Mouse (Mus musculus) left cerebral cortex, postnatal 36 days (tissue): ENCODE results near the gene Srpk2. TPM values are rescaled to one million over a fixed set of nuclear protein-coding genes. Genes with fewer than 3 reads are reported as not detected.
"Not testable (repeated sequence)": the region's sequence is repeated elsewhere in the genome, so short reads cannot be mapped to it uniquely, and the experiment has no call there.

Experiments
- DNase-seq, 2 experiments: peaks; one replicate each; pipeline ENCODE4 v3.0.0; 2021 to 2022; ENCODE audit warnings: low spot score in 2 of 2, mixed read lengths in 1 of 2
- intact Hi-C: fragments of 180-260 bp; cut with DNase I; formaldehyde crosslinking; loops from one replicate; pipeline ENCODE4 v1.15.1; 2025
- total RNA-seq, 2 experiments: library from RNA; stranded (reverse); gene quantifications; 2 replicates each; pipeline ENCODE4 v1.2.3; 2021

Srpk2 gene
- total RNA-seq, 2 experiments from 2014 or later, result 179 to 194 TPM

- intact Hi-C loops, result no loop called here
- DNase-seq, result no peak
Measured at GRCm38 (mm10) chr5:23579120-23579880, 105.1 kb downstream of the Srpk2 start.

DNA sequence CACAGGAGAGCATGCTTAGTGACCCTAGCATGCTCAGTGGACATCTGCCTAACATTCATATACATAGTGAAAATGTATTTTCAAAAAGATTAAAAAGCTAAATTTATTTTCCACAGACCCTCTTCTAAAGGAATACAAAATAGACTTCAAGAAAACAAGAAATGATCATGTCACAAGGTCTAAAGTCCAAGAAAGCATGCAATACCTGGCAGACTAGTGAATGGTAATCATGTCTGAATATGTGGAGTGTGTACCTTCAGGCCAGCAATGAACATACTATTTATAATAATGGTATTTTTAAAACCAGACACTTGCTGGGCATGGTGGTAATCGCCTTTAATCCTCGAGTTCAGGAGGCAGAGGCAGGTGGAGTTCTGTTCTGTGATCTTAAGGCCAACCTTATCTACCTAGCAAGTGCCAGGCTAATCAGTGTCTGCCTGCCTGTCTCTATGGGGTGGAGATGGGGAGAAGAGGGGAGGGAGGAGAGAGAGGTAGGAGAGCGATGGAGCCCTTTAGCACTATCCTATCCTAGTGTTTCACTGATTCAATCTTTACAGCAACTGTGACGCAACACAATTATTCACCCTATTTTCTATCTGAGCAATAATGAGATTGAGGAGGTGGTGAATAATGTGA, 106.0 kb downstream of the Srpk2 start:
- intact Hi-C loops, result no loop called here
- DNase-seq, result no peak

DNA sequence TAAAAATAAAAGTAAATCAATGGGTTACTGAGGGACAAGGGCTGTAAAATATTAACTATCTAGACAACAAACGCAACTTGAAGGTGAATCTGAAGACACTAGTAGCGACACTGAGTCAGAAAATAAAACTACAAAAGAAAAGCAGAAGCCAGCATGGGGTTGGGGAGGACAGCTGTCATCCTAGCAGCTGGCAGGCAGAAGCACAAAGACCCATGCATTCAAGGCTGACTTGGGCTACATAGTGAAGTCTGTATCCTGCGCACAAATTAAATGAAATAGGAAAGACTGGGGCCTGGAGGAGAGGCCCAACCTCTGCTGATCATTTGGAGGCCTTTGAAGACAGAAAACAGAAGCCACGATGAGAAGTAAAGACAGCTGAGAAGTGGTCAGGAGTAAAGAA, 106.6 kb downstream of the Srpk2 start:
- no peak for DNase-seq
- intact Hi-C loops, result no loop called here

- DNase-seq, result no peak
- intact Hi-C loops, result no loop called here
Measured at GRCm38 (mm10) chr5:23576336-23577094, 107.9 kb downstream of the Srpk2 start.

DNA sequence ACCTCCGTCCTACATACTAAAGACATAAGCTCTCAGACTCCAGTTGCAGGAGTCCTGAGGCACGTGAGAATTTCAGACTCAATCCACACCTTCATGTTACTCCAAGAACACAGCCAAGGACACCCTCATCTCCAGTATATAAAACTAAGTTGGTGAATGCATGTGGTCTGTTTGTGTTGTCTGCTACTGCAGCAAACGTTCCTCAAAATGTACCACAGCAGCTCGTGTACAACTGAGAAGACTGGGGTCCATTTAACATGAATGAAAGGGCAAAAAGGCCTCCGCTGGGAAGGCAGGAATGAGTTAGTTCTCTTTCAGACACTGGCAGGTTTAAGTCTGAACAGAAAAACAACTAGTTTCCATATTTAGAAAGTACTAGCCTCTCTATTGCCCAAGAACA, 110.5 kb downstream of the Srpk2 start:
- intact Hi-C loops, result no loop called here
- DNase-seq, result no peak

GRCm38 (mm10) chr5:23568188-23568587, 116.2 kb downstream of the Srpk2 start:
- intact Hi-C loops, result no loop called here
- DNase-seq, result no peak

DNA sequence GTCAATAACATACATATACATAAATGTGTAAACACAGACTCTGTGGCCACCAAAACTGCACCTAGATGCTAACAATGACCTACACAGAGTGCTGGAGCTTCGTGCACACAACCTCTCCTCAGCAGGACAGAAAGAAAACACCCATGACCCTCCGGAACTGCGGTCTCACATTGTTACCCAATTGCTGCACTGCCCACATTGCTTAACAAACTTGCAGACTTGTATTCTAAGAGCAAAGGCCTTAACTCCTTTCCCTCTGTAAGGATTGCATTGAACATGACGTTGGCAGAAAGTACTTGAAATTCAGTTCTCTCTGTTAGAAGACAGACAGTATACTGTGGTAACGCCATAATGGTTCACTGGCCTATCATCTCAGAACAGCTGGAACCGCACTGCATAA, 118.0 kb downstream of the Srpk2 start:
- DNase-seq, result no peak
- intact Hi-C loops, result no loop called here

DNA sequence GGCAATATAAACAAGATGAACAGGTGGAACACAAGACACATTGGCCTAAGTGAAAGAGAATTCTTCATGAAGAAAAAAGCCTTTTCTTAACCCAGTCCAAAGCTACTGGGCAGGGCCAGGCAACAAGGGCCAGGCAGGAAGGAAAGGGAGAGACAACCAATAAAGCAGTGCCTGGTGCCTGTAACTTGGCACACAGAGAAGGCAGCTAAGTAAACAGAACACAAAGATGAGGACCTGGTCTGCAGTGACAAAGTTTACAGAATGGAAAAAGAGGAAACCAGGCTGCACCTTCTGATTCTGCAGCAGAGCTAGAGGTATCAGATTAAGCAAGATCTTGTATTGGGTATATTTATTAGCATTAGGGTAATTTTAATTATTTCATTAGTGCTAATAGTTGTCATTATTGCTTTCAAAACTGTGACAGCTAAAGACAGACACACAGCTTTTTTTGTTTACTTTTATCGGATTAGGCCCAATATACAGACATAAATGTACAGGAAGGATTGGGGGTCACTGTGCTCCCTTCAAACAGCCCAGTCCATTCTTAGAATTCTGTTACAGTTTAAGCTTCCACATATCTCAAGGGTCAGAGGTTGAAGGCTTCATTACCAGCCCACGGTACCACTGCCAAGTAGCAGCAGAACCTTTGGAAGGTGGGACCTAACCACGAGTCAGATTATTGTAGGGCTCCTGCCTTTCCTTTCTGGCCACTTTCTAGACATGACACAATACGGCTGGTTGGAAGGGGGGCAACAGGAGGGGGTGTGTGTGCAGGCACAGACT, 121.9 kb downstream of the Srpk2 start:
- intact Hi-C loops, result no loop called here

DNA sequence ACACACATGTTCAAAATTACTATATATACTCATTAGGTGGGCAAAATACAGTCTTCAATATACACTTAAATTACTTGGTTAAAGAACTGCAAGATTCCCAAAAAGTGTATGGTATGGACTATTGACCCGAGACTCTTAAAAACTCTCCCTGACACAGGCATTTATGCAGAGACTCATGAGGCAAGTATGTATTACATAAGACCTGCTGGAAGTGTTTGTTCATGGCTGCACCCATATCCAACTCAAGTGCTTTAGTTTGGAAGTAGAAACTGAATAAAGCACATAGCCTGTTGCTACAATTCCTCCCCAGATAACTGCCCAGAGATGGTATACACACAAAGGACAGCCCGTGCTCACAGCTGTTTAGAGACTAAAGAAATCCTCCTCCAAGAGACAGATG, 123.2 kb downstream of the Srpk2 start:
- intact Hi-C loops, result no loop called here
- DNase-seq, result no peak

More for the DNA sequence above, 121.9 kb downstream of the Srpk2 start:
- no peak for DNase-seq

GRCm38 (mm10) chr5:23560171-23560570, 124.2 kb downstream of the Srpk2 start:
- no peak for DNase-seq
- intact Hi-C loops, result no loop called here

DNA sequence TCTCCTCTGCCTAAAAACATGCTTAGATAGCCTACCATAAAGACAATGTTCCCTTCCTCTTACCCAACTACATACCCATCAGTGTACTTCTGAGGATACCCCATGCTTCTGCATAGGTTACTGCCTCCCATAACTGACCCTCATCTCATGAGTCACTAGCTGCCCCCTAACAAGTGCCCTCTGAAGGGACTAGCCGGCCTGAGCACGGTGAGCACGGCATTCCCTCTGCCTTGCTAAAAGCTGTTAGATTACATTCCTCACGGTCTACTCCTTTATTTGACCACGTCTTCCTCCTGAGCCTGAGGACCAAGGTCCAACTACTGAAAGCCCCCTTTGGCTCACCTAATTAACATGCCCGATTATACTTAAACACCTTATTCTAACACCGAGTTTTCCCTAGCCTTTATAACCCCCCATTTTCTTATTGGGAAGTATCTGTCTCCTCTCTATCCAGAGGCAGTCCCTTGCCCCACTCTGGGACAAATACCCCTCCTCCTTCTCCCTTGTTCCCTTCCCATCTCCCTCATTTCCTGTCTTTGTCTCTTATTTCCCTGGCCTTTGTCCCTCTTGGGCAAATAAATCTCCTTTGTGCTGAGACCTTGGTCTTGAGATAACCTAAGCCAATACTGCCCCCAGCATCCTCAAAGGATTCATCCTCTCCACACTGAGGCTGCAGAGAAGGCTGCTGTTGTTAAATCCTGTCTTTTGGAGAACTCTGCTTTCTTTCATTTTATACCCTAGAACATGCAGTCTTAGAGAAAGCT, 128.2 kb downstream of the Srpk2 start:
- no peak for DNase-seq

DNA sequence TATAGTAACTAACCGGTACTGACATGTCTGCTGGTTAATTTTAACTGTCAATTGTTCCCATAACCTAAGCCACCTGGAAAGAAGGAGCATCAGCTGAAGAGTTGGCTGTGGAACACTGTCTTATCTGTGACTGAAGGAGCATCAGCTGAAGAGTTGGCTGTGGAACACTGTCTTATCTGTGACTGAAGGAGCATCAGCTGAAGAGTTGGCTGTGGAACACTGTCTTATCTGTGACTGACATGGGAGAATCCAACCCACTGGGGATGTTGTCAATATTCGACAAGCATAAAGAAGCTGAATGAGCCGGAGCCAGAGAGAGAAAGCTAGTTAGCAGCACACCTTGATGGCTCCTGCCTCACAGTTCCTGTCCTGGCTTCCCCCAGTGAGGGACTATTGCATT, 131.1 kb downstream of the Srpk2 start:
- DNase-seq, intact Hi-C loops: not testable (repeated sequence)

More for the DNA sequence above, 128.2 kb downstream of the Srpk2 start:
- intact Hi-C loops, result no loop called here

DNA sequence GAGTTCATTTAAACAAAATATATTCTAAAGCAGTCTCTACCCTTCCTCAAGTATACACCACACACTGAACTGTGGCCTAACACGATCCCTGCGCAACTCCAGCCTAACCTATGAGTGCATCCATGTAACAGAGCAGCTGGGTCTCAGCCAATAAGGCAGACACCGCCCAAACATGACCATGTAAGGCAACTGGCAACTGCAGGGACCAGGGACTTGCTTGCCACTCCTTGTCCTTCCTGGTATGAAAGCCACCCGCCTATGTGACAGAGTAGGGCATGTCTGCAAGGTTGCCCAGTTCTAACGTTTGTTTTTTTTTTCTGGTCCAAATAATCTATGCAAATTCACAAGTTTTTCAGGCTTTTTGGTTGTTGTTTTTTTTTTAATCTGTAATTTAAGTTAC, 132.7 kb downstream of the Srpk2 start:
- intact Hi-C loops, result no loop called here
- DNase-seq, result no peak

- DNase-seq, result no peak
- intact Hi-C loops, result no loop called here
Measured at GRCm38 (mm10) chr5:23535692-23536091, 148.7 kb downstream of the Srpk2 start.

DNA sequence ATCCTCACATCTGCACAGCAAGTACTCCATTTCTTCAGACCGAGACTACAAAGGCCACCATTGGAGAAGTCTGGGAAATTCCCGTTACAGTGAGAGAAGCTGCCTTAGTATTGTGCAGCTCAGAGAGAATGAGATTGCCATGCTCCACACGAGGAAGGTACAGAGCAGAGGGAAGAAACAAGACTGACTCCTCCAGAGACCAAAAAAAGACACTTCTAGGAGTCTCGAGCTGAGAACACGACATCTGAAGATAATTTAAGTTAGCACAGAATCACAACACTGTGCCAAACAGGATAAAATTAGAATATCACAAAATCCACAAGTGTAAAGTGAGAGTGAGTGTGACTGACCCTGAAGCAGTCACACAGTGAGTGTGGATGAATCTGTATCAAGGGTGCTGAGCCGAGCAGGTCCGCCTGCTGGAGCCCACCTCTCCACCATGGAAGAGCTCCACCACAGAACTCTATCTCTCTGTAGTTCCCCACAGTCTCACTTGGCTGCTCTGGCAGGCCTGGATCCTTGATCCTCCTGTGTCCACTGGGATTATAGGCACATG, 152.8 kb downstream of the Srpk2 start:
- peak in 1 of 2 experiments; percentile 45 for DNase-seq
- intact Hi-C loops, result no loop called here

DNA sequence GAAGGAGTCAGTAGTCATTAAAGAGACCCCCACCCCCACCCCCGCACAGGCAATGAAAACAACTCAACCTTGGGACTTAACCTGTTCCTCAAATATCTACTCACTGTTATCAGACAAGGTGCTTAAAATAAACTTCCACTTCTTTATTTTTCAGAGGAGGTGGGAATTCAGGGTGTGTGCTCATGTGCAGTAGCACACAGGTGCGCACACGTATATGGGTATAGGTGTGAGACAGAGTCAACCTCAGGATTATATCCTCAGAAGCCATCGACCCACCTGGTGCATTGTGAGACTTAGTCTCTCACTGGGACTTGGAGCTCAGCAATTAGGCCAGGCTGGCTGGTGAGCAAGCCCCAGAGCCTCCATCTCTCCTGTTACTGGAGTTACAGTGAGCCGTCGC, 153.3 kb downstream of the Srpk2 start:
- intact Hi-C loops, result no loop called here
- DNase-seq, result no peak

DNA sequence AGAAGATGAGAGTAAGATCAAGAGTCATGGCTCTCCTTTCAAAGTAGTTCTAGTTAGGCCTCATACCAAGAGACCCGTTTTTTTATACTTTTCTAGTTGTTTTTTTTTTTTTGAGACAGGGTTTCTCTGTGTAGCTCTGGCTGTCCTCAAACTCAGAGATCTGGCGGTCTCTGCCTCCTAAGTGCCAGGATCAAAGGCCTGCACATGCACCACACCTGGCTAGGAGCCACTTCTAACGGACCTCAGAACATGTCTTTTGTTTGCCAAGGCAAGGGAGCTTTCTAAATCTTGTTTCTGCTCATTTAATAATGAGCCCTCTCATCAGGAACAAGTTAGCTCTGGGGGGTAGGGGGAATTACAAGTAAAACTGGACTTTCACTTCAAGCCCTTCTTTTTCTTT, 159.8 kb downstream of the Srpk2 start:
- intact Hi-C loops, result no loop called here
- no peak for DNase-seq

DNA sequence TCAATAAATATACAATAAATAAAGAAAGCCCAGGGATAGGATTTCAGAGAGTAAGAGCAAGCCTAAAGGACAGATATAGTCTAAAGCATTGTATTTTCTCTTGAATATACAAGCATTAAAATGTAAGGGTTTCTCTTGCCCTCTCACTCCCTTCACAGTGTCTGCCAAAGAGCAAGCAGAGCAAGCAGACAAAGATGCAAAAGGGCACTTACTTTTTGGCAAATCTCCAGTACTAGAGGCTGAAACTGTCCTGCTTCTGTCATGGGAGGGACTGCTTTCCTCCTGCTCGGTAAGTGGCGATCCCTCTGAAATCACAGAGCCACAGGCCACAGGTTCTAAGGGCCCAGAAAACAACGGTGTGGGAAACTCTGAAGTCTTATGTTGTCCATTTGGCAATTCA, 160.5 kb downstream of the Srpk2 start:
- no peak for DNase-seq
- intact Hi-C loops, result no loop called here

DNA sequence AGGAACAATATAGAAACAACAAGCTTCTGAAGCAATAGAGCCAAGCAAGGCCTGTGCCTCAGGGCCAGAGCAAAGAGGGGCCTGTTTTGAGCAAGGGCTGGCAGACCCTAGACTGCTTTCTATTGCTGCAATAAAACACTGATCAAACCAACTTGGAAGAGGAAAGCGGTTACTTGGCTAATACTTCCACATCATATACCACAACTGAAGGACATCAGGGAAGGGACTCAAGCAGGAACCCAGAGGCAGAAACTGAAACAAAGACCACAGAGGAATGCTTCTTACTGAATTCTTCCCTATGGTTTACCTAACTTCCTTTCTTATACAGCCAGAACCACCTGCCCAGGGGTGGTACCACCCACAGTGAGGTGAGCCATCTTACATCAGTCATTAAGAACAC, 162.8 kb downstream of the Srpk2 start:
- intact Hi-C loops, result no loop called here

More for the DNA sequence above, 162.8 kb downstream of the Srpk2 start:
- no peak for DNase-seq
